Mouse (Mus musculus) telencephalon, adult 2 months (tissue): ENCODE measurements at regions not wholly inside any gene's neighbourhood (a gene's known extent, or its start where the extent isn't known, plus 50 kb on each side); places are given as distances from the start of the nearest gene placed in this dataset.

Experiments
- DNase-seq: peaks from one replicate; pipeline ENCODE4 v3.0.0-alpha.2; 2011; ENCODE audit warnings: low read depth, low spot score

GRCm38 (mm10) chr14:24769451-24769850 is 282.5 kb downstream of the Rps24 start:
- DNase-seq = no peak

- DNase-seq = no peak
These were observed 283.4 kb downstream of the Rps24 start for GRCm38 (mm10) chr14:24770015-24770977.

- DNase-seq = peak; percentile 79
These were observed 284.7 kb downstream of the Rps24 start for GRCm38 (mm10) chr14:24771663-24772062.

GRCm38 (mm10) chr14:24772129-24772528 is 285.2 kb downstream of the Rps24 start:
- no peak for DNase-seq

- DNase-seq = peak; percentile 92
These were observed 292.1 kb downstream of the Rps24 start for GRCm38 (mm10) chr14:24778748-24779630.

- no peak for DNase-seq
These were observed 294.7 kb downstream of the Rps24 start for GRCm38 (mm10) chr14:24781674-24782073.

- DNase-seq = peak; percentile 60
These were observed 297.0 kb downstream of the Rps24 start for GRCm38 (mm10) chr14:24783889-24784288.

- DNase-seq = no peak
These were observed 298.5 kb downstream of the Rps24 start for GRCm38 (mm10) chr14:24785452-24785851.

- DNase-seq = no peak
These were observed 306.7 kb downstream of the Rps24 start for GRCm38 (mm10) chr14:24793375-24794285.

- no peak for DNase-seq
These were observed 307.5 kb downstream of the Rps24 start for GRCm38 (mm10) chr14:24794359-24794845.

GRCm38 (mm10) chr14:24797494-24797893 is 310.6 kb downstream of the Rps24 start:
- no peak for DNase-seq

GRCm38 (mm10) chr14:24798066-24798465 is 311.1 kb downstream of the Rps24 start:
- no peak for DNase-seq

GRCm38 (mm10) chr14:24803001-24803655 is 316.2 kb downstream of the Rps24 start:
- DNase-seq = no peak

- no peak for DNase-seq
These were observed 320.1 kb downstream of the Rps24 start for GRCm38 (mm10) chr14:24807061-24807460.

GRCm38 (mm10) chr14:24822876-24823567 is 336.1 kb downstream of the Rps24 start:
- peak; percentile 71 for DNase-seq

- no peak for DNase-seq
These were observed 337.4 kb downstream of the Rps24 start for GRCm38 (mm10) chr14:24824351-24824750.

GRCm38 (mm10) chr14:24825722-24826386 is 338.9 kb downstream of the Rps24 start:
- DNase-seq = no peak

GRCm38 (mm10) chr14:24826471-24827337 is 339.8 kb downstream of the Rps24 start:
- peak; percentile 50 for DNase-seq
